Mouse (Mus musculus) heart, postnatal 0 days (tissue): ENCODE results near the gene Rgs16. TPM values are rescaled to one million over a fixed set of nuclear protein-coding genes. Genes with fewer than 3 reads are reported as not detected.

Source experiments
- ATAC-seq: fragments of 200-750 bp; cut with Nextera tagmentation; 2 replicates; pipeline ENCODE4 v1.8.0; 2017; ENCODE audit warnings: low read depth, moderate number of reproducible peaks, moderate library complexity; ENCODE audit not compliant: insufficient read depth
- DNase-seq: peaks from one replicate; pipeline ENCODE4 v3.0.0-alpha.2; 2016; ENCODE audit warnings: low spot score
- H3K27ac ChIP-seq: fragments of 300-500 bp; sonication (generic); 2 replicates; pipeline ENCODE4 v1.5.1; 2014; ENCODE audit warnings: low read depth, mild to moderate bottlenecking
- H3K27me3 ChIP-seq: fragments of 300-500 bp; sonication (generic); 2 replicates; pipeline ENCODE4 v1.6.1; 2014; ENCODE audit warnings: low read length, mixed read lengths; ENCODE audit not compliant: control insufficient read depth, insufficient read depth
- H3K36me3 ChIP-seq: fragments of 300-500 bp; sonication (generic); replicated peaks from 2 replicates; pipeline ENCODE4 v1.6.1; 2014; ENCODE audit warnings: low read length, mixed read lengths; ENCODE audit not compliant: control insufficient read depth, insufficient read depth
- H3K4me1 ChIP-seq: fragments of 300-500 bp; sonication (generic); 2 replicates; pipeline ENCODE4 v1.6.1; 2014; ENCODE audit warnings: antibody characterized with exemption; ENCODE audit not compliant: control insufficient read depth, insufficient read depth
- H3K4me2 ChIP-seq: fragments of 300-500 bp; sonication (generic); 2 replicates; pipeline ENCODE4 v1.6.1; 2014; ENCODE audit warnings: low read depth, mild to moderate bottlenecking, low read length, moderate library complexity
- H3K4me3 ChIP-seq: fragments of 300-500 bp; sonication (generic); 2 replicates; pipeline ENCODE4 v1.5.1; 2014; ENCODE audit warnings: low read depth, low read length
- H3K9ac ChIP-seq: fragments of 300-500 bp; sonication (generic); replicated peaks from 2 replicates; pipeline ENCODE4 v1.6.1; 2014; ENCODE audit warnings: low read depth, low read length, mixed read lengths
- H3K9me3 ChIP-seq: fragments of 300-500 bp; sonication (generic); replicated peaks from 2 replicates; pipeline ENCODE4 v1.6.1; 2016; ENCODE audit warnings: low read length; ENCODE audit not compliant: control insufficient read depth
- CTCF ChIP-seq: IDR thresholded peaks from 2 replicates; pipeline ENCODE4 v1.5.1; 2016; ENCODE audit warnings: antibody characterized with exemption, control low read depth, low read depth
- EP300 ChIP-seq: IDR thresholded peaks from 2 replicates; pipeline ENCODE4 v1.6.1; 2016; ENCODE audit warnings: antibody characterized with exemption, low read depth
- WGBS: fragments of 180-500 bp; shearing (Covaris S2); extraction: QIAGEN DNeasy Blood & Tissue Kit; methylation state at CpG from one replicate; pipeline ENCODE4 v1.1.7; 2014; 5-methylcytosine and 5-hydroxymethylcytosine counted together
- polyA plus RNA-seq: library from polyadenylated mRNA; unstranded; fragments of >200 nt; fragmentation: Nextera tagmentation; extraction: Ambion mirVana; gene quantifications from 2 replicates; pipeline ENCODE4 v1.2.1, GENCODE M21; 2015
- total RNA-seq: library from RNA; depleted of rRNA; stranded (reverse); fragments of >200 nt; gene quantifications from 2 replicates; pipeline ENCODE4 v1.2.3, GENCODE M21; 2014; ENCODE audit warnings: low replicate concordance; rRNA removed

Rgs16 gene
- total and polyA plus RNA-seq, 2 experiments from 2014 or later: 1.8 to 2.2 TPM

DNA sequence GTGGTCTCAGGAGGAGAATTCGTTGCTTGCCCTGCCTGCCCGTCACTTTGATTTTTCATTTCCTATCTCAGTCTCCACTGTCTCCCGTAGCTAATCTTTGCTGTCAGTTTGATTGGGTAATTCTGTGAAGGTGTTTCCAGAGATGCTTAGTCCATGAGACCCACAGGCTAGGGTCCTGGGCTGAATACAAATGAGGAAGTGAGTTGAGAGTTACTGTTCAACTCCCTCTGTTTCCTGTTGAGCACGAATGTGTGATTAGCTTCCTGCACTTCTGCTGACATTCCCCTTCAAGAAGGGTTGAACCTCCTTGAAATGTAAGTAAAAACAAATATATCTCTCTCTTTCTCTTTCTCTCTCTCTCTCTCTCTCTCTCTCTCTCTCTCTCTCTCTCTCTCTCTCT lies 45.5 kb downstream of the Rgs16 start:
- TF ChIP-seq EP300 (no peak), CTCF (no peak)
- Histone ChIP-seq H3K36me3 (no peaks in the 10 kb centered on the region), H3K9ac (no peak overlapping the region), H3K4me1 (no peaks in the 10 kb centered on the region), H3K4me3 (no peak overlapping the region), H3K4me2 (no peak overlapping the region), H3K27ac (no peak overlapping the region), H3K9me3 (no peaks in the 10 kb centered on the region), H3K27me3 (no peaks in the 10 kb centered on the region)
- ATAC-seq (no peak), DNase-seq (no peak)
- 42% methylated on average over 4 of the region's 4 CpGs for WGBS

GRCm38 (mm10) chr1:153790708-153791107 lies 50.6 kb downstream of the Rgs16 start:
- Histone ChIP-seq H3K4me2 (no peak overlapping the region), H3K4me1 (no peaks in the 10 kb centered on the region), H3K9me3 (no peaks in the 10 kb centered on the region), H3K9ac (no peak overlapping the region), H3K27me3 (no peaks in the 10 kb centered on the region), H3K27ac (no peak overlapping the region), H3K36me3 (no peaks in the 10 kb centered on the region), H3K4me3 (no peak overlapping the region)
- 42% methylated on average over 2 of the region's 2 CpGs for WGBS
- DNase-seq (no peak), ATAC-seq (no peak)
- TF ChIP-seq EP300 (no peak), CTCF (no peak)

DNA sequence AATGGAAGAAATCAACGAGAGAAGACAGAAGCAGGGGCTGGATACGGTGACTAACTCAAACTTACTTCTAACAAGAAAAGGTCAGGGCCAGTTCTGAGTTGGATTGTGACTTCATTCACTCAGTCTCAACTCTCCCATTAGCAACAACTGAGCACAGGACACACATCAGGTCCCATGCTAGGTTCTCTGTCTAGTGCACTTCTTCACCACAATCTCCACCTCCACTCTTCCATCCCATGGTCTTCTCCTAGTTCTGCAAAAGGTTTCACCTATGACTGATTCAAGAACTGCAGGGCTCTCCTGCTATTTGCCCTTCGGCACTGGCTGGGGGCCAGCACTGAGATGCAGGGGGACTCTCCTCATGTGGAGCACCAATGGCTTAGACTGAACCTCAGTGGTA lies 54.1 kb downstream of the Rgs16 start:
- 72% methylated on average over 3 of the region's 3 CpGs for WGBS
- no peak for DNase-seq
- TF ChIP-seq EP300 (no peak), CTCF (no peak)
- no peak overlapping the region for H3K4me2 ChIP-seq
- no peak for ATAC-seq
- no peaks in the 10 kb centered on the region for H3K9me3 ChIP-seq
- no peak overlapping the region for H3K9ac ChIP-seq
- no peak overlapping the region for H3K4me3 ChIP-seq
- H3K27me3 ChIP-seq: no peaks in the 10 kb centered on the region
- no peaks in the 10 kb centered on the region for H3K36me3 ChIP-seq
- H3K27ac ChIP-seq: no peak overlapping the region
- no peaks in the 10 kb centered on the region for H3K4me1 ChIP-seq

Other genes with a start within 250 kb of the Rgs16 start
- gene Npl, start 190.3 kb upstream of the Rgs16 start, total RNA-seq: 0.57 and 2.9 TPM in 2 replicates
- gene Npl, start 190.3 kb upstream of the Rgs16 start, polyA plus RNA-seq: 3.1 and 3.2 TPM in 2 replicates
- gene Rgs8, start 87.3 kb upstream of the Rgs16 start, total RNA-seq: 0.08 TPM in 1 of 2 replicates, not detected in the other
- 0.03 and 0.05 TPM in 2 replicates for gene Rgs8, start 87.3 kb upstream of the Rgs16 start, polyA plus RNA-seq
- gene Rnasel, start 9.1 kb downstream of the Rgs16 start, total RNA-seq: 31.4 and 31.9 TPM in 2 replicates
- 17.4 and 22.1 TPM in 2 replicates for gene Rnasel, start 9.1 kb downstream of the Rgs16 start, polyA plus RNA-seq
- not detected in 2 replicates for gene Rgsl1, start 103.8 kb downstream of the Rgs16 start, total RNA-seq
- gene Rgsl1, start 103.8 kb downstream of the Rgs16 start, polyA plus RNA-seq: not detected in 2 replicates
- gene Teddm1b, start 134.0 kb downstream of the Rgs16 start, total RNA-seq: not detected in 2 replicates
- 0.10 TPM in 1 of 2 replicates, not detected in the other for gene Teddm1b, start 134.0 kb downstream of the Rgs16 start, polyA plus RNA-seq
- gene Teddm1a, start 151.4 kb downstream of the Rgs16 start, total RNA-seq: not detected in 2 replicates
- not detected in 2 replicates for gene Teddm1a, start 151.4 kb downstream of the Rgs16 start, polyA plus RNA-seq
- gene Glul, start 159.6 kb downstream of the Rgs16 start, total RNA-seq: 199 and 256 TPM in 2 replicates
- gene Glul, start 159.6 kb downstream of the Rgs16 start, polyA plus RNA-seq: 81.8 and 95.5 TPM in 2 replicates
- not detected in 2 replicates for gene Teddm2, start 159.9 kb downstream of the Rgs16 start, total RNA-seq
- 0.33 and 0.41 TPM in 2 replicates for gene Teddm2, start 159.9 kb downstream of the Rgs16 start, polyA plus RNA-seq